Comparison of ENCODE assay signal across 21 mouse cellular contexts in genomic region chr4:88977099-88977888, GRCm38 (mm10).
DNase-seq lines count a peak whose midpoint lies in the region; ATAC-seq and TF ChIP-seq lines count a peak whose summit lies in the region.
"Had no signal": no experiment of that assay in that cellular context is flagged by ENCODE, and none has a peak within 500 bp of the region (broad histone marks: within the 10 kb centered on the region; RNA-seq: fewer than 3 reads in every experiment).

No protein-coding gene starts in this region.

- H3K27ac ChIP-seq in liver, embryonic 12.5 days, result no peak overlapping the region
- no peak overlapping the region for H3K27ac ChIP-seq in layer of hippocampus, adult 2 months
- H3K27ac ChIP-seq: embryonic facial prominence, embryonic 15.5 days; forebrain, embryonic 10.5 days; hindbrain, embryonic 14.5 days; kidney, postnatal 0 days; limb, embryonic 12.5 days had no signal

- peak; percentile 60 for DNase-seq in Muller cell, postnatal 12 days (ENCODE audit: inconsistent ontology term)
- peak; percentile 26 for DNase-seq in c-Kit-positive CD71-positive TER-119-positive erythroid progenitor cells, embryonic 14.5 days (ENCODE audit: low spot score)
- no peak for DNase-seq in left cerebral cortex, postnatal 10 days (ENCODE audit: extremely low spot score in 1 of 2, low spot score in 2 of 2)
- DNase-seq in layer of hippocampus, adult 2 months (ENCODE audit: low spot score in 2 of 2), result no peak
- DNase-seq in adrenal gland, postnatal 36 days, result no peak
- DNase-seq: cerebellum, adult 2 months; cerebellum, postnatal 25 days; embryo, embryonic 11 days; forebrain, postnatal 0 days; heart, postnatal 4 days; kidney, adult 2 months; lung, embryonic 14.5 days; lung, postnatal 36 days; thymus, postnatal 14 days had no signal

- no peak overlapping the region for H3K4me3 ChIP-seq in liver, embryonic 12.5 days
- H3K4me3 ChIP-seq in layer of hippocampus, adult 2 months, result no peak overlapping the region
- H3K4me3 ChIP-seq: embryonic facial prominence, embryonic 15.5 days; forebrain, embryonic 10.5 days; limb, embryonic 12.5 days had no signal

- H3K36me3 ChIP-seq in liver, embryonic 12.5 days, result no peaks in the 10 kb centered on the region
- H3K36me3 ChIP-seq: embryonic facial prominence, embryonic 15.5 days; forebrain, embryonic 10.5 days; limb, embryonic 12.5 days had no signal

- 42% methylated on average over 3 of the region's 3 CpGs for WGBS in liver, embryonic 12.5 days (ENCODE audit: insufficient replicate concordance)

- H3K4me2 ChIP-seq in liver, embryonic 12.5 days, result no peak overlapping the region
- H3K4me2 ChIP-seq: embryonic facial prominence, embryonic 15.5 days; hindbrain, embryonic 14.5 days; limb, embryonic 12.5 days; lung, embryonic 14.5 days had no signal

- no peak overlapping the region for H3K9ac ChIP-seq in liver, embryonic 12.5 days
- H3K9ac ChIP-seq: embryonic facial prominence, embryonic 15.5 days; forebrain, postnatal 0 days; hindbrain, embryonic 14.5 days; limb, embryonic 12.5 days; lung, embryonic 14.5 days had no signal

- no peak for TF ChIP-seq CTCF in layer of hippocampus, adult 2 months (conservative IDR thresholded peaks at IDR 0.05)

- intact Hi-C loops in left cerebral cortex, postnatal 10 days (cut with DNase I), result no loop called here

- H3K4me1 ChIP-seq in liver, embryonic 12.5 days, result peaks cover 18% of the 10 kb centered on the region
- H3K4me1 ChIP-seq: embryonic facial prominence, embryonic 15.5 days; forebrain, embryonic 10.5 days; limb, embryonic 12.5 days had no signal

- peak; percentile 83 for ATAC-seq in liver, embryonic 12.5 days
- ATAC-seq in megakaryocyte progenitor cell, adult 5-6 weeks (replicated peaks; ENCODE audit: poor library complexity), result peak; percentile 91
- ATAC-seq: forebrain, postnatal 0 days had no signal

- H3K27me3 ChIP-seq in liver, embryonic 12.5 days (replicated peaks), result no peaks in the 10 kb centered on the region
- H3K27me3 ChIP-seq: embryonic facial prominence, embryonic 15.5 days; limb, embryonic 12.5 days had no signal

- no peaks in the 10 kb centered on the region for H3K9me3 ChIP-seq in liver, embryonic 12.5 days (replicated peaks)
- H3K9me3 ChIP-seq: embryonic facial prominence, embryonic 15.5 days; forebrain, embryonic 10.5 days; limb, embryonic 12.5 days had no signal

Comparison
In these comparisons a context has a peak if more than half of its experiments do, and no peak if none do; other contexts are left out.
1. DNase-seq: peak in Muller cell, postnatal 12 days (single experiment) and c-Kit-positive CD71-positive TER-119-positive erythroid progenitor cells, embryonic 14.5 days (single experiment); none in left cerebral cortex, postnatal 10 days (0 of 2), layer of hippocampus, adult 2 months (0 of 2) and adrenal gland, postnatal 36 days (0 of 2).